Mouse (Mus musculus) adrenal gland (tissue): Measurements from ENCODE around the gene Clec4d.
"Not testable (repeated sequence)": the region's sequence is repeated elsewhere in the genome, so short reads cannot be mapped to it uniquely, and the experiment has no call there.

Experiments
- intact Hi-C: fragments of 180-260 bp; cut with DNase I; formaldehyde crosslinking; loops from one replicate; pipeline ENCODE4 v1.15.1; 2025
- long read RNA-seq, 2 experiments: library from polyadenylated mRNA; unstranded; transcript quantifications; one replicate each; pipeline ENCODE4 v2.0.0; 2020; ENCODE audit warnings: borderline replicate concordance in 1 of 2; ENCODE audit not compliant: insufficient replicate concordance in 1 of 2

Clec4d gene
- long read RNA-seq, experiment 1, partial matches to known transcripts = 0 of 1 reads
- long read RNA-seq, experiment 1, other reads (novel, unspliced or antisense) = 0 of 1 reads
- long read RNA-seq, experiment 2, partial matches to known transcripts = 2 of 3 reads
- long read RNA-seq, experiment 2, other reads (novel, unspliced or antisense) = 0 of 3 reads

GRCm38 (mm10) chr6:123261555-123262161 is at the start of gene Clec4d:
Gene Clec4d, plus strand, starts transcription at chr6:123262111.
- intact Hi-C loops = no loop called here

DNA sequence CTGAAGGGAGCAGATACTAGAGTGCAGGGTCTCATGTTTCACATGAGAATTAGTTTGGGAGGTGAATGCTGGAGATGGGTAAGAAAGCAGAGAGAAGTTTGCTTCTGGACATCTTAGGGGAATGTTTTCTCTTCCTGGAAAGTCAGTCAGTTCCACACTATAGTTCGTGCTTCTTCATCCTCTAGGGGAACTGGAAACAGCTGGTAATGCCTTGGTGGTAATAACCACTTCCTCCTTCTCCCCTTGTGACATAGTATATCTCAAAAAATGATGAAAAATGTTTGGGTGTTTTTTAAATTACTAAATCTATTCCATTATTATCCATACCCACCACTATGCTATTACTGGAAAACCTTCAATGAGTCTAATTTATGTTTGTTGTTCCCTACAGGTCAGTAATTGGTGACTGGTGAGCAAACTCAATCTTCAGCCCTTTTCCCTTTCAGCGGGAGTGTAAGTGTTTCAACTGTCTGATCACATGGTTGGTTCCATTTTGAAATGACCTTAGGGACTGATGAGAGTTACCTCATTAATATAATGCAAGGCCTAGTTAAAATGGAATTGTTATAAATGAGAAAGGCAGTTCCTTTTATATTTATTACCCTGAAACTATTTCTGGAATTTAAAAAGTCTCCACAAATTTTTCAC is 34.3 kb upstream of the Clec4d start:
- intact Hi-C loops = no loop called here

- intact Hi-C loops = no loop called here
Observed at GRCm38 (mm10) chr6:123229644-123230043, 32.3 kb upstream of the Clec4d start, which contains the start of gene Clec4n. Gene Clec4n, plus strand, starts transcription at chr6:123229843.

DNA sequence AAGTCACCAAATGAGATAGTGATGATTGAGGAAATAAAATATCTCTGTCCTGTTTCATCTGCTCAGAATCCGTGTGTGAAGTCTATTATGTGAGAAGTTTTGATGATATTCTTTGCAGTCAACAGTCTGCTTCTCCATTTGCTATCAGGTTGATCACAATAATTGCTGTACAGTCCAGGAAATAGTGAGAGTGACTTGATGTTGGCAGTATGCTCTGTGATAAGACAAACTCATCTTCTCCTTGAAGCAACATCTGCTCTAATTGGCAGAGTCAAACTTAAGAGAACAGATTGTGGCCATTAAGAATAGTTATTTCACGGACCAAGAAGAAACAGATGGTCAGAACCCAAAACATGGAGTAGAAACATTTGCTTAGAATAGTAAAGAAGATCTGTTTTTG is 30.8 kb upstream of the Clec4d start:
- intact Hi-C loops = no loop called here

DNA sequence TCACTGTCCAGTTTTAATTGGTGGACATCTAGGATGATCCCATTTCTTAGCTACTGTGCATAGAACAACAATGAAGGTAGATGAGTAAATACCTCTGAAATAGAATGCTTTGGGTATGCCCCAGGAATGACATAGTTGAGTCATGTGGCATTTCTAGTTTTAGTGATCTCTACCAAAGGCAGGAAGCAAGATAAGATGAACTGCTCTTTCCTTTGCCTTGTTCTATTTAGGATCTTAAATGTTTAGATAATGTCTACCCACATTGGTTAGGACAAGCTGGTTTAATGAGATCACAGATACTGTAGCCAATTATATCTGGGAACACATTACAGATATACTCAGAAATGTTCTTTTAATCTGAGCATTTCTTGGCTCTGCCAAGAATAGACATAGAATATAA is 24.3 kb upstream of the Clec4d start:
- intact Hi-C loops = no loop called here

DNA sequence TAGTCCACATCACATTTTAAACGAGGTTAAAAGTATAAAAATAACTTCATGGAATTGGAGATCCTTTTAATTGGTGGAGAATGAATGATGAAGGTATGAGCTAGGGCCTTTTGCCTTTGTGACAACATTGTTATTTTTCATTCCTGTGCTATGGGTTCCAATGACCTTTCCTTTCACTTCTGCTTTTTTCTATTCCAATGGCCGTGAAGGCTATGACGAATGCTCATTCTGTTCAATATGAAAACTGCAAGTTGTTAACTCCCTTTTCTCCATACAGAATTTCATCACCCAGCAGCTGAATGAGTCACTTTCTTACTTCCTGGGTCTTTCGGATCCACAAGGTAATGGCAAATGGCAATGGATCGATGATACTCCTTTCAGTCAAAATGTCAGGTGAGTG is 17.7 kb upstream of the Clec4d start:
- intact Hi-C loops = no loop called here

DNA sequence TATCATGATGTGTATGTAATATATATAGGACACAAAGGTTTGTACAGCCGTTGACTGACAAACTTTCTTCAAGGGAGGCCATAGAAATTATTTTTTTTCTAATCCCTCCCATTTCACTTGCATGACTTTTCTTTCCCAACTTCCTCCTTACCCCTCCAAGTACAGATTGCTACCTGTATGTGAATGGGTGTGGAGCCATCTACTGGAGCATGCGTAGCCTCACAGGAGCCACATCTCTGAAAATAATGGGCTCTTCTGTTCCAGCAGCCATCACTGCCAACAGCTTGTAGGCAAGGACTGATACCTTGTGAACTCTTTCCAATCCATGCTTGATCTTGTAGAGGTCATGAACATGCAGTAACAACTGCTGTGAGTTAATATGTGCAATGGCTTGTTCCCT is 13.0 kb upstream of the Clec4d start:
- intact Hi-C loops = not testable (repeated sequence)

DNA sequence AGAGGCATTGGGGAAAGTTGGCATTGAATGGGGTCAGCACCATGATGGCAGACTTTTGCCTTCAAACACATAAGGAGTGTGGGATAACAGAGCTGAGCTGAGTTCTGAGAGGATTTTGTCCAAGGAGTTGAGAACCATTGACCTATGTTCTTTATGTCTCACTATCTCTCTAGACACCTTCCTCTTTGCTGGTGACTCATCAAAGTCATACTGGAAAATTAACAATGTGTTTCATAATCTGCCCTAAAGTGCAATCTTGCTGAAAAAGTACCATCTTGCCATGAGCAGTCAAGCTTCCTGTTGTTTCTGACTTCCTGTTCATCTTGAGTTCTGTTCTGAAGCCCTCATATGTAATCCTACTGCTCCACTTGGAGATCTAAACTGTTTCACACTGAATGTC is 9.2 kb upstream of the Clec4d start:
- intact Hi-C loops = no loop called here

DNA sequence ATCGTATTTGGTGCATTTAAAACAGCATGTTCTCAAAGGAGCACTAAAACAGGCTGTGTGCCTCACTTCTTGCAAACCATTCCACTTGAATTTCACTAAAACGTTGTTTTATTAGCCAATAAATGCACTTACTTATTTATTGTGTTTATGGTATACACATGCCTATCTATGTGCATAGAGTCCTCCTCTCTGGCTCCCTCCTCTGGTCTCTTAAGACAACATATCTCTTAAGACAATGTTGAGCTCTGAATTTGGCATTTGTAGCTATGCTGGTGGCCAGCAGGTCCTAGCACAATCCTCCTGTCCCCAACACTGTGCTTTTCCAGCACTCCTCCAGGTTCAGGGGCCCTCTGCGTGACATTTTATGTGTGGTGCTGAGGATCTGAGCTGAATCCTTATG is 3.0 kb upstream of the Clec4d start:
- intact Hi-C loops = no loop called here

- intact Hi-C loops = no loop called here
Observed at GRCm38 (mm10) chr6:123259889-123260603, 1.9 kb upstream of the Clec4d start.

- intact Hi-C loops = no loop called here
Observed at GRCm38 (mm10) chr6:123260868-123261267, 1.0 kb upstream of the Clec4d start.

DNA sequence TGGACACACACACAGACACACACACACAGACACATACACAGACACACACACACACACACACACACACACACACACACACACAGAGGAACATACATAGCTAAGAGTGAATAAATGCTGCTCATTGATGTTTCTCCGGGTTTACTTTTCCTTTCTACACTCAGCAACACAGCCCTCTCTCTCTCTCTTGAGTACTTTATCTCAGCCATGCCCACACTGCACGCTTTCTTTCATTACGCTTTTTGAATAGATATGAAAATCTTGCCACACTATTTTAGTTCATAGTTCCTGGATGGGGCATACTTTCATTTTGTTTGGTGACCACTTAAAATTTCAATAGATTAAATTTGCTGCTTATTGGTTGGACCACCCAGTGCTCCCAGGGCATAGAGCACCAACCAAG is 2.3 kb downstream of the Clec4d start:
- intact Hi-C loops = no loop called here

- intact Hi-C loops = no loop called here
Observed at GRCm38 (mm10) chr6:123265809-123266208, 3.9 kb downstream of the Clec4d start.

DNA sequence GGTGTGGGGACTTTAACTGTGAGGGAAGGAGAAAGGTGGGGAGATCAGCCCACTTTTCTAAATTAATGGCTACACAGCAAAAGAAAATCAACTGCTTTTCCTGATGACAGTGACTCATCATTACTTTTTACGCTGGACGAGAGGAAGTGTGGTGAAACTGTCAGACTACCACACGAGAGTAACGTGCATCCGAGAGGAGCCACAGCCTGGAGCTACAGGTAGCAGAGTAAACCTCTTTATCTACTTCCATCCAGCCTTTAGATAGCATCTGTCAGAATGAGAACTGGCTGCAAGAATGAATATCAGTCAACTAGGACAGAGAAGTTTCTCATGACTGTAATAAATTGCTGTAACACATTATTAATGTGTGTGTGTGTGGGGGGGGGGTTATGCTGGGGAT is 5.0 kb downstream of the Clec4d start:
- intact Hi-C loops = no loop called here

DNA sequence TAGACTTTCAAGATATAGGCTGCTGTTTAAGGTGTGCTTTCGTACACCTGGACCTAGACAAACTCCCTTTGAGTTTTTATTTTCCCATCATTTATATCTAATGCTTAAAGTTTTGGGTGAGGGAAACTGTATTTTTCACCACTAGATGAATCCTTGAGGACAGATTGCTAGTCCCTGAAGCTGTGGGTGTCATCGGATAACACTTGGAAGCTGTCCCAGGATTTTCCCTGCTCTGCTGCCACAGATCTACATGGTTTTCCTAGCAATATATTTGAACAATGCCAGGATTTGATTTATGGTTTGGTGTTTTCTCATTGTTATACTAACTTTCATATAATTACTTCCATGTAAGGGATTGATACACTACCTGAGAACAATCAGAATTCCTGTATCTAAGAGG is 17.5 kb downstream of the Clec4d start:
- intact Hi-C loops = no loop called here

- intact Hi-C loops = no loop called here
Observed at GRCm38 (mm10) chr6:123286311-123286710, 24.4 kb downstream of the Clec4d start.

- intact Hi-C loops = no loop called here
Observed at GRCm38 (mm10) chr6:123288931-123289330, 27.0 kb downstream of the Clec4d start.

DNA sequence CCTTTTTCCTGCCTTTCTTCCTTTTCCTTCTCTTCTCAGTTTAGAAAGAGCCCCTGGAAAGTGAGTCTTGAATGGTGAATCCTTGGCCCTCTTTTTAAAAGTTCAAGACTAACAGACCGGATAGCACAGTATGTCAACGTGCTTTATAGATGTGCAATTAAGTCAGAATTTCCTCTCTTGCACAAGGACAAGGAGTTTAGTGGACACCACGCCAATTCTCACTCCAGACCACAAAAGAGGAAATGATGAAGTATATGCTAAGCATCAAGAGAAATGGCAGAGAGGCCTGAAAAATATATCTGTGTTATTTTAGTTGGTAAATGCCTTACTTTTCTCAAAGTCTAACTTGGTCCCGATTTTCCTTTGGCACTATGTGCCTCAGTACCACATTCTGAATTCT is 27.8 kb downstream of the Clec4d start, which contains the start of gene Clec4e:
Gene Clec4e, minus strand, starts transcription at position 118 of the 400 bp plus-strand sequence.
- intact Hi-C loops = no loop called here

- intact Hi-C loops = no loop called here
Observed at GRCm38 (mm10) chr6:123292751-123293400, 31.0 kb downstream of the Clec4d start.

GRCm38 (mm10) chr6:123293509-123293908 is 31.6 kb downstream of the Clec4d start:
- intact Hi-C loops = not testable (repeated sequence)

- intact Hi-C loops = no loop called here
Observed at GRCm38 (mm10) chr6:123296687-123297086, 34.8 kb downstream of the Clec4d start.

DNA sequence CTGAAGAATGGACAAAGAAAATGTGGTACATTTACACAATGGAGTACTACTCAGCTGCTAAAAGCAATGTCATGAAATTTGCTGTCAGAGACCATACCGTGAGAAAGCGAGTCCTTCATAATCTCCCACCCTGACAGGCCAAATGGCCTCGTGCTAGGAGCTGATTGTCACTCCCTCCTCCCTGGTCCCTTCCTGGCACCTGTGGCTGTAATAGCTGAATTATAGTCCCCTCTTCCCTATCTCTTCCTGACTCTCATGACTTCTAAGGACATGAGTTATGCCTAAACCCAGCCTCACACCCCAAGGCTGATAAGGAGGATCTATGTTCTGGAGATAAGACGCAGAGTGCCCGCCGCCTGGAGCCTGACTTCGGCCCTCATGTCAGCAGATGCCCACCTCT is 44.4 kb downstream of the Clec4d start:
- intact Hi-C loops = not testable (repeated sequence)
